Mouse (Mus musculus) heart, adult 2 months (tissue): ENCODE measurements around the gene Rab35. TPM values are rescaled to one million over a fixed set of nuclear protein-coding genes. Genes with fewer than 3 reads are reported as not detected.

ENCODE experiments used
- DNase-seq, 2 experiments: peaks; one replicate each; pipeline ENCODE4 v3.0.0; 2021
- H3K27ac ChIP-seq: fragments of 200-600 bp; 2 replicates; pipeline ENCODE4 v1.8.1; 2022
- H3K27me3 ChIP-seq: fragments of 200-500 bp; 2 replicates; pipeline ENCODE4 v1.6.1; 2012; ENCODE audit warnings: mild to moderate bottlenecking, low read length, inconsistent platforms, mixed read lengths; ENCODE audit not compliant: control insufficient read depth, insufficient read depth
- H3K36me3 ChIP-seq: fragments of 200-500 bp; 2 replicates; pipeline ENCODE4 v1.6.1; 2012; ENCODE audit warnings: low read length, inconsistent platforms; ENCODE audit not compliant: control insufficient read depth, insufficient read depth
- H3K4me1 ChIP-seq: fragments of 200-500 bp; 2 replicates; pipeline ENCODE4 v1.6.1; 2011; ENCODE audit warnings: low read length; ENCODE audit not compliant: control insufficient read depth, insufficient read depth
- H3K4me3 ChIP-seq: fragments of 200-600 bp; 2 replicates; pipeline ENCODE4 v1.8.1; 2022
- H3K79me2 ChIP-seq: fragments of 200-500 bp; replicated peaks from 2 replicates; pipeline ENCODE4 v1.6.1; 2012; ENCODE audit warnings: mild to moderate bottlenecking, inconsistent platforms, low read length, moderate library complexity, mixed read lengths; ENCODE audit not compliant: control insufficient read depth, insufficient read depth
- H3K9ac ChIP-seq: fragments of 200-500 bp; 2 replicates; pipeline ENCODE4 v1.6.1; 2012; ENCODE audit warnings: low read depth, mild to moderate bottlenecking, control low read depth, inconsistent platforms, low read length, mixed read lengths
- CTCF ChIP-seq: fragments of 200-600 bp; IDR thresholded peaks from 2 replicates; pipeline ENCODE4 v1.8.1; 2022; ENCODE audit warnings: antibody characterized with exemption, mild to moderate bottlenecking, moderate library complexity
- EP300 ChIP-seq: fragments of 200-500 bp; IDR thresholded peaks from 2 replicates; pipeline ENCODE4 v1.6.1; 2011; ENCODE audit warnings: low read depth, low read length, control low read depth; ENCODE audit not compliant: insufficient read depth
- POLR2A ChIP-seq: fragments of 200-500 bp; IDR thresholded peaks from 2 replicates; pipeline ENCODE4 v1.6.1; 2011; ENCODE audit warnings: mild to moderate bottlenecking, low read depth, low read length, control low read depth; ENCODE audit not compliant: insufficient read depth
- WGBS: fragments of 180-500 bp; shearing (Covaris S2); methylation state at CpG from one replicate; pipeline ENCODE4 v1.1.7; 2018; 5-methylcytosine and 5-hydroxymethylcytosine counted together
- intact Hi-C: fragments of 180-260 bp; cut with DNase I; formaldehyde crosslinking; loops from one replicate; pipeline ENCODE4 v1.15.1; 2025
- polyA plus RNA-seq: library from polyadenylated mRNA; depleted of rRNA; stranded (reverse); fragments of >200 nt; gene quantifications from 2 replicates; pipeline ENCODE4 v1.2.3, GENCODE M21; 2012
- total RNA-seq, 2 experiments: library from RNA; stranded (reverse); gene quantifications; 2 replicates each; pipeline ENCODE4 v1.2.3; 2021

Rab35 gene
- total and polyA plus RNA-seq, 3 experiments: 40.1 to 48.6 (median 41.2) TPM

- TF ChIP-seq POLR2A (no peak), CTCF (no peak), EP300 (no peak)
- Histone ChIP-seq H3K27me3 (no peaks in the 10 kb centered on the region), H3K79me2 (no peaks in the 10 kb centered on the region), H3K27ac (peak overlapping the region; percentile 20; the same call in 1 of the 2 replicates), H3K9ac (no peak overlapping the region), H3K4me3 (no peak overlapping the region), H3K4me1 (no peaks in the 10 kb centered on the region), H3K36me3 (no peaks in the 10 kb centered on the region)
- intact Hi-C loops: no loop called here
- 76% methylated on average over 9 of the region's 9 CpGs for WGBS
- peak; percentile 43 to 48 for DNase-seq
Observed at GRCm38 (mm10) chr5:115623694-115624440, 7.8 kb upstream of the Rab35 start.

- 84% methylated on average over 10 of the region's 10 CpGs for WGBS
- Histone ChIP-seq H3K79me2 (no peaks in the 10 kb centered on the region), H3K27ac (no peak overlapping the region), H3K27me3 (no peaks in the 10 kb centered on the region), H3K4me1 (peaks cover 1% of the 10 kb centered on the region; the same call in 1 of the 2 replicates), H3K36me3 (no peaks in the 10 kb centered on the region), H3K4me3 (no peak overlapping the region), H3K9ac (no peak overlapping the region)
- no peak for TF ChIP-seq CTCF
- no peak for TF ChIP-seq EP300
- TF ChIP-seq POLR2A: no peak
- intact Hi-C loops: no loop called here
- no peak for DNase-seq
Observed at GRCm38 (mm10) chr5:115626237-115626886, 5.3 kb upstream of the Rab35 start.

- Histone ChIP-seq H3K27me3 (no peaks in the 10 kb centered on the region), H3K9ac (no peak overlapping the region), H3K36me3 (no peaks in the 10 kb centered on the region), H3K79me2 (peaks cover 2% of the 10 kb centered on the region), H3K4me3 (no peak overlapping the region), H3K27ac (no peak overlapping the region), H3K4me1 (peaks cover 6% of the 10 kb centered on the region)
- no peak for DNase-seq
- TF ChIP-seq POLR2A (no peak), EP300 (no peak), CTCF (no peak)
- intact Hi-C loops: no loop called here
- WGBS: 68% methylated on average over 8 of the region's 8 CpGs
Observed at GRCm38 (mm10) chr5:115628083-115628482, 3.6 kb upstream of the Rab35 start.

- no peaks in the 10 kb centered on the region for H3K27me3 ChIP-seq
- H3K9ac ChIP-seq: no peak overlapping the region
- H3K4me1 ChIP-seq: peaks cover 13% of the 10 kb centered on the region
- no peak overlapping the region for H3K4me3 ChIP-seq
- H3K36me3 ChIP-seq: no peaks in the 10 kb centered on the region
- intact Hi-C loops: loop anchor here (5.0 to 10.0 kb wide), 2 partner anchors 62 to 145 kb away; partner anchors contain the start of genes Gcn1l1 and Sirt4
- H3K27ac ChIP-seq: no peak overlapping the region
- DNase-seq: no peak
- peaks cover 4% of the 10 kb centered on the region for H3K79me2 ChIP-seq
- no peak for TF ChIP-seq POLR2A
- 69% methylated on average over 4 of the region's 4 CpGs for WGBS
Observed at GRCm38 (mm10) chr5:115629672-115630071, 2.0 kb upstream of the Rab35 start.

GRCm38 (mm10) chr5:115630291-115630690 is 1.4 kb upstream of the Rab35 start:
- WGBS: 59% methylated on average over 5 of the region's 5 CpGs
- Histone ChIP-seq H3K4me3 (no peak overlapping the region), H3K36me3 (no peaks in the 10 kb centered on the region), H3K4me1 (peaks cover 15% of the 10 kb centered on the region), H3K27me3 (no peaks in the 10 kb centered on the region), H3K27ac (no peak overlapping the region), H3K9ac (no peak overlapping the region), H3K79me2 (peaks cover 5% of the 10 kb centered on the region)
- intact Hi-C loops: loop anchor here (5.0 to 10.0 kb wide), 2 partner anchors 63 to 145 kb away; partner anchors contain the start of genes Gcn1l1 and Sirt4
- no peak for DNase-seq
- TF ChIP-seq POLR2A (no peak), CTCF (no peak), EP300 (no peak)

- H3K4me1 ChIP-seq: peaks cover 17% of the 10 kb centered on the region
Observed at GRCm38 (mm10) chr5:115632358-115632714, 628 bp downstream of the Rab35 start.

More at GRCm38 (mm10) chr5:115632358-115632714, 628 bp downstream of the Rab35 start:
- whole genome bisulfite sequencing: 2% methylated on average over 28 of the region's 30 CpGs
- peak overlapping the region; percentile 75 for H3K4me3 ChIP-seq
- peak overlapping the region; percentile 83 for H3K9ac ChIP-seq
- peak overlapping the region; percentile 72 for H3K27ac ChIP-seq
- no peak for TF ChIP-seq CTCF
- no peak for TF ChIP-seq POLR2A
- no peak for TF ChIP-seq EP300
- H3K36me3 ChIP-seq: no peaks in the 10 kb centered on the region
- peak in 1 of 2 experiments; percentile 52 for DNase-seq
- no peaks in the 10 kb centered on the region for H3K27me3 ChIP-seq
- intact Hi-C loops: loop anchor here (2.0 to 10.0 kb wide), 3 partner anchors 20 to 148 kb away; partner anchors contain the start of genes Gcn1l1 and Sirt4
- H3K79me2 ChIP-seq: peaks cover 7% of the 10 kb centered on the region
